Mouse (Mus musculus) forebrain, embryonic 13.5 days (tissue): ENCODE data around the gene Hoxc11. TPM values are rescaled to one million over a fixed set of nuclear protein-coding genes. Genes with fewer than 3 reads are reported as not detected.

ENCODE experiments used
- ATAC-seq: fragments of 200-750 bp; cut with Nextera tagmentation; 2 replicates; pipeline ENCODE4 v1.8.0; 2017
- H3K27ac ChIP-seq: fragments of 300-500 bp; sonication (generic); 2 replicates; pipeline ENCODE4 v1.5.1; 2015; ENCODE audit warnings: inconsistent platforms, mild to moderate bottlenecking, moderate library complexity
- H3K27me3 ChIP-seq: fragments of 300-500 bp; sonication (generic); 2 replicates; pipeline ENCODE4 v1.6.1; 2015; ENCODE audit warnings: mild to moderate bottlenecking, inconsistent platforms
- H3K36me3 ChIP-seq: fragments of 300-500 bp; sonication (generic); 2 replicates; pipeline ENCODE4 v1.6.1; 2015; ENCODE audit warnings: mild to moderate bottlenecking, inconsistent platforms; ENCODE audit not compliant: poor library complexity, severe bottlenecking
- H3K4me1 ChIP-seq: fragments of 300-500 bp; sonication (generic); 2 replicates; pipeline ENCODE4 v1.6.1; 2015; ENCODE audit warnings: inconsistent platforms
- H3K4me2 ChIP-seq: fragments of 300-500 bp; sonication (generic); 2 replicates; pipeline ENCODE4 v1.6.1; 2015; ENCODE audit warnings: inconsistent platforms, mild to moderate bottlenecking, moderate library complexity
- H3K4me3 ChIP-seq: fragments of 300-500 bp; sonication (generic); 2 replicates; pipeline ENCODE4 v1.5.1; 2015; ENCODE audit warnings: mild to moderate bottlenecking, inconsistent platforms
- H3K9ac ChIP-seq: fragments of 300-500 bp; sonication (generic); 2 replicates; pipeline ENCODE4 v1.6.1; 2015; ENCODE audit warnings: mild to moderate bottlenecking, inconsistent platforms
- H3K9me3 ChIP-seq: fragments of 300-500 bp; sonication (generic); replicated peaks from 2 replicates; pipeline ENCODE4 v1.6.1; 2016; ENCODE audit warnings: inconsistent platforms
- WGBS: fragments of 180-500 bp; shearing (Covaris S2); methylation state at CpG from one replicate; pipeline ENCODE4 v1.1.7; 2015; 5-methylcytosine and 5-hydroxymethylcytosine counted together
- polyA plus RNA-seq: library from polyadenylated mRNA; unstranded; fragments of >200 nt; fragmentation: Nextera tagmentation; extraction: Ambion mirVana; gene quantifications from 2 replicates; pipeline ENCODE4 v1.2.1, GENCODE M21; 2015

The Hoxc11 gene
- polyA plus RNA-seq, 1 experiment from 2014 or later, result not detected

- Histone ChIP-seq H3K9me3 (no peaks in the 10 kb centered on the region), H3K4me3 (no peak overlapping the region), H3K27ac (no peak overlapping the region), H3K4me2 (no peak overlapping the region), H3K27me3 (peaks cover 98% of the 10 kb centered on the region), H3K9ac (no peak overlapping the region), H3K4me1 (no peaks in the 10 kb centered on the region), H3K36me3 (no peaks in the 10 kb centered on the region)
- no peak for ATAC-seq
- under 1% methylated on average over 13 of the region's 13 CpGs for WGBS
Measured at GRCm38 (mm10) chr15:102959663-102960191, 5.5 kb downstream of the Hoxc11 start.

DNA sequence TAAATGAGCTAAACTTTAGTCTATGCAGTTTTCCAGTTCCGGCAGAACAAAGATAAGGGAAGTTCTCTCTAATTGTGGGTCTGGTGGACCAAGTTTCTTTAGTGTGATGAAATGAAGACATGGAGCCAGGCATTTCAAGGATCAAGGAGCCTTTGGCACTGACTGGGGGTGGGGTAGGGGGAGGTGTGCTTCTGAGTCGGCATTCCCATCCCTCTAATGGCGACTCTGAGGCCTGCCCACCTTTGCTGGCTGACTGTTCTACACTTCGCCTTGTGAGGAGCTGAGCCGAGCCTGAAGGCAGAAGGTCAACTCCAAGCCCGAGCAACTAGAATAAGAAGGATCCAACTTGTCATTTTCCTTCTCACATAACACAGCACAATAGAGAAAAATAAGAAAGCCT lies 7.5 kb downstream of the Hoxc11 start:
- 2% methylated on average over 6 of the region's 6 CpGs for WGBS
- Histone ChIP-seq H3K9ac (no peak overlapping the region), H3K4me2 (no peak overlapping the region), H3K27ac (no peak overlapping the region), H3K4me3 (no peak overlapping the region), H3K27me3 (peaks cover 98% of the 10 kb centered on the region), H3K9me3 (no peaks in the 10 kb centered on the region), H3K4me1 (peaks cover 5% of the 10 kb centered on the region; the same call in 1 of the 2 replicates), H3K36me3 (no peaks in the 10 kb centered on the region)
- ATAC-seq, result no peak

DNA sequence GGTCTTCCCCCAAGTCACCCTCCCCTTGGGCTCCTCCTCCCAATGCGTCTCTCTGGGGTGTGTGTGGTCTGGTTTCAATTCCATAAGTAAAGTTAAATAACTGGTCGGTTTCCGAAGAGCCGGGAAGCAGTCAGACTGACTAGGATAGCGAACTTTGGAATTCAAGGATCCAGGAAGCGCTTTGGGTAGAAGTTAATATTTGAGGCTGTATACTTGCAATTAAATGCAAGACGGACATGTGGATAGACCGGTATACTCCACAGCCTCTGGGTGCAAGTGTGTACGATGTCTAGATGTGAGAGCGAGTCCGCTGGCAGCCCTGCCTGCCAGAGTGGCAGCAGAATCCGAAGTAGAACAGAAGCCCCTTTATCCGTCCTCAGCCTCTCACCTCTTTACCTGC lies 8.3 kb downstream of the Hoxc11 start:
- peaks cover 98% of the 10 kb centered on the region for H3K27me3 ChIP-seq
- no peaks in the 10 kb centered on the region for H3K36me3 ChIP-seq
- H3K4me3 ChIP-seq, result no peak overlapping the region
- H3K27ac ChIP-seq, result no peak overlapping the region
- peaks cover 6% of the 10 kb centered on the region; the same call in 1 of the 2 replicates for H3K4me1 ChIP-seq
- no peaks in the 10 kb centered on the region for H3K9me3 ChIP-seq
- WGBS, result 2% methylated on average over 13 of the region's 13 CpGs
- no peak overlapping the region for H3K9ac ChIP-seq
- ATAC-seq, result no peak
- no peak overlapping the region for H3K4me2 ChIP-seq

- no peak overlapping the region for H3K27ac ChIP-seq
- H3K4me3 ChIP-seq, result no peak overlapping the region
- peaks cover 97% of the 10 kb centered on the region for H3K27me3 ChIP-seq
- H3K9me3 ChIP-seq, result no peaks in the 10 kb centered on the region
- peaks cover 6% of the 10 kb centered on the region; the same call in 1 of the 2 replicates for H3K4me1 ChIP-seq
- no peak overlapping the region for H3K9ac ChIP-seq
- no peak for ATAC-seq
- 1% methylated on average over 8 of the region's 8 CpGs for WGBS
- no peak overlapping the region for H3K4me2 ChIP-seq
- H3K36me3 ChIP-seq, result no peaks in the 10 kb centered on the region
Measured at GRCm38 (mm10) chr15:102963259-102963658, 9.0 kb downstream of the Hoxc11 start.

DNA sequence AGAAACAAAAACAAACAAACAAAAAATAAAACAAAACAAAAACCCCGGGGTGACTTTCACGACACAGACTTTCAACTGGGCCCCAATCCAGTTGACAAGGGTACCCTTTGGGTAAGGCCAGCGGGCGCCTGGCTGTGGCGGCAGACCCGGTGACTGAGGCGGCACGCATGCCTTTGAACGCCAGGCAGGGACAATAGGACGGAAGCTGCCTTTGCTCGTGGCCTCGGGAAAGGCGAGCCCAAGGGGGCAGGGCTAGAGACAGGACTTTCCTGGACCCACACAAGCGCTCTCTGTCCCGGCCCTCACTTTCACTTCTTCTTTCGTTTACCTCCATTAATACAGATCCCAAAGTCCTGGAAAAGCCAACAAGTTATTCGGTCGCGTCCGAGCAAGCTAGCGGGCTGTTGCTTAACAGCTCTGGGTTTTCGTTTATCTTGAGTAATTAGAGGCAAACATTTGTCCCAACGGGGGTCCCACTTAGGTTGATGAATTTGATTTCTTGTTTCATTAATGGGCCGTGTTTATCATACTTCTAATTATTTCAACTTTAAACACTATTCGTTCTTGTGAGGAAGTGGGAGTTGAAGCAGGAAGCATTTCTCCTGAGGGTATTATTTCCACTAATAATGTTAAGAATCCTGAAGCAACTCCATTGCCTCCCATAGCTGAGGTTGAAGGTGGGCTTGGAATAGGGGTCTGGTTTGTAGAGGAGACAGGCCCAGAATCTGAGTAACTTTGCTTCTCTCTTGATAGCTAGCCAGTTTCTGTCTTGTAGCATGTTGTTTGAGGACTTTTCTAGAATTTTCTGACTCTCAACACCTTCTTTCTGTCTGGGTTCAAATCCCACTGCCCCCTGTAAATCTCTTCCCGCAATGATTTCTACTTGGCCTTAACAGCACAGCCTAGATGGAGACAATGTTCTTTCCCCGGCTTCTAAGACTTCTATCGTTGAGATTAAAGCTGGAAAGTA lies 9.7 kb downstream of the Hoxc11 start:
- peaks cover 97% of the 10 kb centered on the region for H3K27me3 ChIP-seq
- 1% methylated on average over 28 of the region's 28 CpGs for WGBS
- H3K9ac ChIP-seq, result no peak overlapping the region
- peaks cover 6% of the 10 kb centered on the region; the same call in 1 of the 2 replicates for H3K4me1 ChIP-seq
- no peak overlapping the region for H3K4me3 ChIP-seq
- no peak overlapping the region for H3K27ac ChIP-seq
- ATAC-seq, result no peak
- no peaks in the 10 kb centered on the region for H3K36me3 ChIP-seq
- no peaks in the 10 kb centered on the region for H3K9me3 ChIP-seq
- H3K4me2 ChIP-seq, result no peak overlapping the region

DNA sequence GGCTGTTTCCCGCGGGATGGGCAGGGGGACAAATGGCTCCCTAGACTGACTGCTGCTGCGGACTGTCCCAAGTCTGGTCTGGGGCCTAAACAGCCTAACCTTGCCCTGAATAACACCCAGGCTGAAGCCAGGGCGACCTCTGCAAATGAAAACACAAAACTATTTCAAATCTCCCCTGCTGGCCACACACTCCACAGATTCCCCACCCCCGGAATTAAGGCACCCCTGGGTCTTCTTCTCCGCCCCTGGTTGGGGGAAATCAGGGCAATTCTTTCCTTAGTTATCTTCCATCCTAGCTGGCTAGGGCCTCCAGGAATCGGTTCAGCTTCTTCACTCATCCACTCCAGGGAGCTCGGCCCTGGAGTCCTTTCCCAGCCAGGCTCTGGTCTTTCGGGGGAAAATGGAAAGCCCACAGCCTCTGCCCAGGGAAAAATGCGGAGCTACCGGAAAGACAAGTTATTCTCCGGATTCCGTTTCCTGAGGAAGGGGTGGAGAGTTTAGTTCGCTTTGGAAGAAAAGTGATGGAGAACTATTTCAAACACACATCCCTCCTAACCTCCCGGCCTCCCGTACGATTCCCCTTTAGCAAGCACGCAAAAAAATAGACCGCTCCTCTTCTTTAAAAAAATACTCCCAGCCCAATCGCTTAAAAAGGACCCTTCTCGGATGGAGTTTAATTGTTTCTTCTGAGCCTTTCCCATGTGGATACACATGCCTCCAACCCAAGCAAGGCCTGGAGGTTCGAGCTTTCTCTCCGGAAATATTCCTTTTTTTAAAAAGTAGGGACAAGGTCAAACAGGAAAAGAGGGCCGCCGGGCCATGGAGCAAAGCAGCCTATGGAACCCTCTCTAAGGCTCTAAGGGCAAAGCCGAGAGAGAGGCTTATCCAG lies 11.0 kb downstream of the Hoxc11 start:
- H3K27me3 ChIP-seq, result peaks cover 97% of the 10 kb centered on the region
- no peak overlapping the region for H3K27ac ChIP-seq
- H3K9me3 ChIP-seq, result no peaks in the 10 kb centered on the region
- H3K4me2 ChIP-seq, result no peak overlapping the region
- WGBS, result 3% methylated on average over 26 of the region's 26 CpGs
- H3K9ac ChIP-seq, result no peak overlapping the region
- no peak for ATAC-seq
- H3K4me3 ChIP-seq, result no peak overlapping the region
- H3K4me1 ChIP-seq, result peaks cover 6% of the 10 kb centered on the region; the same call in 1 of the 2 replicates
- no peaks in the 10 kb centered on the region for H3K36me3 ChIP-seq

DNA sequence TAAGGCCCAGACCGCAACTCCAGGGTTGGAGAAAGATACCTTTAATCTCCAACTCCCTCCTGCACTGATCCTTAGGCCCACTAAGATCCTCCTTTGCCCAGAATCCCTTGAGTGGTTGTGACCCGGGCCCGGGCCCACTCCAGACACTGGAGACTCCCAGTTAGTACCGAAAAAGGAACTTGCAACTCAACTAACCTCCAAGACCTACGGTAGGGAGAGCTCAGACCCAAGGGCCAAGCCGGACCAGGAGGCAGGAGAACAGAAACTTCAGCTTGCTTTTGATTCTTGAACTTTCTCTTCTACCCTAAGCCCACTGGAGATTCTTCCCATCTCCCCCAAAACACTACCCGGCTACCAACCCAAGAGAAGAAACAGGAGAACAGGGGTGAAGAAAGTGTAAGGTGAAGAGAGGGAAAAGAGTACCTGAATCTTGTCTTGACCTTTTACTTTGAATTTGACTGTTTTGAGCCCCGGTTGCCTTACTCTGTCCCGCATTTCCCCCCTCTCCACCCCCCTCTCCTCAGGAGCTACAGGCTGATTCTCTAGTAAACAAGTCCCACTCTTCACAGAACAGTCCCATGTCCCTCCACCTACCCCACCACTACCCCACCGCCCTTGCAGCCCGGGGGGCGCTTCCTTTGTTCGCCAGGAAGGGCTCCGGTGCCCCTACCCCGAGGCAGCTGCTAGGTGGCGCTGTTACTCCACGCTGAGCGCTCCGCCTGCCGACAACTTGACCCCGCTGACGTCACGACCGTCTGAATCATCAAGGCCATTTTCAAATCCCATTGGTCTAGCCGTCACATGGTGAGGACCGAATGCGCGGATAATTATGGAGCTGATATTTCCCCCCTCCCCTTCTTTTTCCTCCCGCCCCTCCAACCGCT lies 11.9 kb downstream of the Hoxc11 start:
- no peak overlapping the region for H3K9ac ChIP-seq
- H3K36me3 ChIP-seq, result no peaks in the 10 kb centered on the region
- peaks cover 6% of the 10 kb centered on the region; the same call in 1 of the 2 replicates for H3K4me1 ChIP-seq
- 2% methylated on average over 28 of the region's 30 CpGs for WGBS
- H3K4me2 ChIP-seq, result no peak overlapping the region; the same call in 1 of the 2 replicates
- H3K4me3 ChIP-seq, result 0 out of 2 replicates have a peak overlapping the region, but pooled peaks have one; percentile 1
- H3K27ac ChIP-seq, result no peak overlapping the region
- peaks cover 97% of the 10 kb centered on the region for H3K27me3 ChIP-seq
- peak; percentile 57; the same call in 1 of the 2 replicates for ATAC-seq
- H3K9me3 ChIP-seq, result no peaks in the 10 kb centered on the region

DNA sequence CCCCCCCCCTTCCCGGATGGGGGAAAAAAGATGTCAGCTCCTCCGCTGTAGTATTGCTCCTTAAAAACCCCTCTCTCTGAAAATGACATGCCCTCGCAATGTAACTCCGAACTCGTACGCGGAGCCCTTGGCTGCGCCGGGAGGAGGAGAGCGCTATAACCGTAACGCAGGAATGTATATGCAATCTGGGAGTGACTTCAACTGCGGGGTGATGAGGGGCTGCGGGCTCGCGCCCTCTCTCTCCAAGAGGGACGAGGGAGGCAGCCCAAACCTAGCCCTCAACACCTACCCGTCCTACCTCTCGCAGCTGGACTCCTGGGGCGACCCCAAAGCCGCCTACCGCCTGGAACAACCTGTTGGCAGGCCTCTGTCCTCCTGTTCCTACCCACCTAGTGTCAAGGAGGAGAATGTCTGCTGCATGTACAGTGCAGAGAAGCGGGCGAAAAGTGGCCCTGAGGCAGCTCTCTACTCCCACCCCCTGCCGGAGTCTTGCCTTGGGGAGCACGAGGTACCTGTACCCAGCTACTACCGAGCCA lies 12.6 kb downstream of the Hoxc11 start, which contains the start of gene Hoxc10:
Hoxc10 (plus strand) TSS at position 21 of the 536 bp plus-strand sequence.
- no peaks in the 10 kb centered on the region for H3K36me3 ChIP-seq
- no peak within 1 kb of the TSS for H3K27ac ChIP-seq
- ATAC-seq, result 0 out of 2 replicates have a peak, but pooled peaks have one; percentile 8
- no peak within 1 kb of the TSS for H3K9ac ChIP-seq
- H3K9me3 ChIP-seq, result no peaks in the 10 kb centered on the region
- H3K4me2 ChIP-seq, result no peak within 1 kb of the TSS; the same call in 1 of the 2 replicates
- H3K4me3 ChIP-seq, result 0 out of 2 replicates have a peak within 1 kb of the TSS, but pooled peaks have one; percentile 1
- H3K4me1 ChIP-seq, result peaks cover 6% of the 10 kb centered on the region; the same call in 1 of the 2 replicates
- WGBS, result 4% methylated on average over 27 of the region's 27 CpGs
- peaks cover 97% of the 10 kb centered on the region for H3K27me3 ChIP-seq

DNA sequence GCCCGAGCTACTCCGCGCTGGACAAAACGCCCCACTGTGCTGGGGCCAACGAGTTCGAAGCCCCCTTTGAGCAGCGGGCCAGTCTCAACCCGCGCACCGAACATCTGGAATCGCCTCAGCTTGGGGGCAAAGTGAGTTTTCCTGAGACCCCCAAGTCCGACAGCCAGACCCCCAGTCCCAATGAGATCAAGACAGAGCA lies 13.0 kb downstream of the Hoxc11 start, which contains the start of gene Hoxc5:
Hoxc5 (plus strand) TSS at position 132 of the 199 bp plus-strand sequence.
- Histone ChIP-seq H3K4me1 (peaks cover 6% of the 10 kb centered on the region; the same call in 1 of the 2 replicates), H3K4me2 (no peak within 1 kb of the TSS; the same call in 1 of the 2 replicates), H3K4me3 (0 out of 2 replicates have a peak within 1 kb of the TSS, but pooled peaks have one; percentile 1), H3K36me3 (no peaks in the 10 kb centered on the region), H3K27ac (no peak within 1 kb of the TSS), H3K27me3 (peaks cover 99% of the 10 kb centered on the region), H3K9me3 (no peaks in the 10 kb centered on the region), H3K9ac (no peak within 1 kb of the TSS)
- WGBS, result 2% methylated on average over 12 of the region's 12 CpGs
- no peak for ATAC-seq

- WGBS, result 3% methylated on average over 34 of the region's 34 CpGs
- H3K9me3 ChIP-seq, result no peaks in the 10 kb centered on the region
Measured at GRCm38 (mm10) chr15:102967511-102968397, 13.5 kb downstream of the Hoxc11 start.

More at GRCm38 (mm10) chr15:102967511-102968397, 13.5 kb downstream of the Hoxc11 start:
- Histone ChIP-seq H3K36me3 (no peaks in the 10 kb centered on the region), H3K4me2 (no peak overlapping the region), H3K9ac (no peak overlapping the region), H3K27ac (no peak overlapping the region), H3K27me3 (peaks cover 99% of the 10 kb centered on the region), H3K4me3 (no peak overlapping the region), H3K4me1 (peaks cover 6% of the 10 kb centered on the region; the same call in 1 of the 2 replicates)
- ATAC-seq, result no peak
